Mouse (Mus musculus) forelimb bud, embryonic 11.5 days (tissue): ENCODE data around the gene Chst3.
"Not testable (repeated sequence)": the region's sequence is repeated elsewhere in the genome, so short reads cannot be mapped to it uniquely, and the experiment has no call there.

Experiments
- DNase-seq: peaks from one replicate; pipeline ENCODE4 v3.0.0-alpha.2; 2012; ENCODE audit warnings: low read depth, low spot score

Chst3 gene

DNA sequence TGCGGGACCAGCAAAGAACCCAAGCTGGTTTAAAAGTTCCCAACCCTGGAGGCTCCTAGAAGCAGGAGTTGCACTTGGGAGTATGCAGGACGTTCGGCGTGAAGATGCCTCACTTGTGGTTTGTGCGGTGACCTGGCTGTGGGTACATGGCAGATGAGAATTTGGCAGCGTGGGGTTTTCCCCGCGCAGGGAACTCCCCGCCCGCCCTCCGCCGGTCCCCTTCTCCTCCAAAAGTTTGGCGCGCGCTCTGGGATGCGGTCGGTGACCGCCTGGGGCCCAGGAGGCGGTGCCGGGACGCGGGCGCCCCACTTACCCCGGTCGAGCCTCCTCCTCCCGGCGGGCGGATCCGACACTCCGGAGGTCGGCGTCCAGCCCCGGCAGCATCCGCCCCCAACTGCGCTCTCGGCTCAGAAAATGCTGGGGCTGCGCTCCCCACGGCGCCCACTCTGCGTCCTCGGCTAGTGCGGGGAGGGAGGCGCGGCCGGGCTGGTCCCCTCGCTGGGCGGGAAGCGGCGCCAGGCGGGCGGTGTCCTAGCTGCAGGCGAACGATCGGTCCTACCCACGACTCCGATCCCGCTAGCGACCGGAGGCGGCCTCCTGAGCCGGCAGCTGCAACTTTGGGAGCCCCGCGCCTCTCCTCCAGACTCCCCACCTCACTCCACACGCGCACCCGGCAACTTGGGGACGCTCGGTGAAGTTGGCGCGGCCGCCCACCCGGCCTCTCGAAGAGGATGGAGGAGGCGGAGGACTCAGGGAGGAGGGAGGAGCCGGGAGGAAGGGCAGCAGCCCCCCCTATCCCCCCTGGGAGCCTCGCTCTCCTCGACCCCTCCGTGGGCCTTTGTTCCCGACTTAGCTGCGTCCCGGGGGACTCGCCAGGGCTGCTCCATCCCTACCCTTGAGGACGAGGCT is at the start of gene Chst3:
TSS of gene Chst3 (minus strand) at position 670 of the 909 bp plus-strand sequence.
- DNase-seq, result peak; percentile 47

GRCm38 (mm10) chr10:60268738-60269137 is 49.7 kb upstream of the Chst3 start:
- DNase-seq, result no peak

- DNase-seq, result no peak
These were observed 47.9 kb upstream of the Chst3 start for GRCm38 (mm10) chr10:60266842-60267401.

- no peak for DNase-seq
These were observed 46.2 kb upstream of the Chst3 start for GRCm38 (mm10) chr10:60265252-60265651.

DNA sequence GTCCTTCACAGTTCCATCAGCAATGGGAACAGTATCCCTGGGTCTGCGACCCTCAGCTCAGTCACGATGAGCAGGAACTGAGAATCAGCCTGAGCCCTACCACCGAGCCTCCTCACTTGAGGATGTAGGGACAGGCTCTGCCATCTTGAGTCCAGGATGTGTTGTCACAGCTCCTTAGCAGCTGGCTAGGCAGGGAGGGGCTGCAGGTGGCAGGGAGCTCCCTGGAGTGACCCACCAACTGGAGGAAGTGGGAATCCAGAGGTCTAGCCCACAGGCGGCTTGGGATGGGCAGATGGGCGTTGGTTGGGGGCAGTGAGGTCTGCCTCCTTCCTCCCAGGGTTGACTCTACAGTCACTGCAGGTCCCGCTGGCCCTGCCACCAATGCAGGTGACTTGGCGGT is 44.3 kb upstream of the Chst3 start:
- DNase-seq, result no peak

GRCm38 (mm10) chr10:60262386-60262785 is 43.3 kb upstream of the Chst3 start:
- no peak for DNase-seq

GRCm38 (mm10) chr10:60261530-60261929 is 42.5 kb upstream of the Chst3 start:
- DNase-seq, result no peak

GRCm38 (mm10) chr10:60260557-60261294 is 41.7 kb upstream of the Chst3 start:
- no peak for DNase-seq

- no peak for DNase-seq
These were observed 38.3 kb upstream of the Chst3 start for GRCm38 (mm10) chr10:60257261-60257825.

GRCm38 (mm10) chr10:60256088-60256487 is 37.0 kb upstream of the Chst3 start:
- DNase-seq, result no peak

DNA sequence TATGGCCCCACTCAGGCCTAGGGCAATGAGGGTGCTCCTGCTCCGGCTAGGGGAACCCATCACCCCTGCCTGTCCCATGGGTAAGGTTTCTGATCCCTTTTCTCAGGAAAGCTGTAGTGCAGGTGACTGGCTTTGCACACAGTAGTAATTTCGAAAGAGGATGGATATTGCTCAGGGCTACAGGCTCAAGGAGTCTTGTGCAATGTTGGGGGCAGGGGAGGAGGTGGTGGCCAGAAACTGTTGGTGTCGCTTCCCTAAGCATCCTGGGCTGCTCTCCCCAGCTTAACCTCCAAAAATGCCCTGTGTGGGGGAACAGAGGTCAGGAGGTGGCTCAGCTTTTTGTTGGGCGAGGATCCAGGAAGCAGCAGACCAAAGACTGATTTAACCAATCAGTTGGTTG is 33.5 kb upstream of the Chst3 start:
- DNase-seq, result no peak

DNA sequence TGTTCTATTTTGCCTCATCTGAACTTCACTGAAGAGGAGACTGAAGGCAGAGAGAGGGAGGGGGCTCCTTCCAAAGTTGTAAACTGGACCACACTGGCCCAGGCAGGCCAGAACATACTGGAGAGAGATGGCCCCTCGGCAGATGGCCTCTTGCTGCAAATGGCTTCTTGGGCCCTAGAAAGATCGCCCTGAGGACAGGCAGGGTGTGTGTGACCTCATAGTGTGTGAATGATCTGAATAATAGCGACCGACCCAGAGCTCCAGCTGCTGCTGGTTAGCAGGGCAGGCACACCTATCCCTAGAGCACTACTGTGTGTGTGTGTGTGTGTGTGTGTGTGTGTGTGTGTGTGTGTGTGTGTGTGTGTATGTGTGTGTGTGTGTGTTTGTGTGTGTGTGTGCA is 33.1 kb upstream of the Chst3 start:
- DNase-seq, result no peak

DNA sequence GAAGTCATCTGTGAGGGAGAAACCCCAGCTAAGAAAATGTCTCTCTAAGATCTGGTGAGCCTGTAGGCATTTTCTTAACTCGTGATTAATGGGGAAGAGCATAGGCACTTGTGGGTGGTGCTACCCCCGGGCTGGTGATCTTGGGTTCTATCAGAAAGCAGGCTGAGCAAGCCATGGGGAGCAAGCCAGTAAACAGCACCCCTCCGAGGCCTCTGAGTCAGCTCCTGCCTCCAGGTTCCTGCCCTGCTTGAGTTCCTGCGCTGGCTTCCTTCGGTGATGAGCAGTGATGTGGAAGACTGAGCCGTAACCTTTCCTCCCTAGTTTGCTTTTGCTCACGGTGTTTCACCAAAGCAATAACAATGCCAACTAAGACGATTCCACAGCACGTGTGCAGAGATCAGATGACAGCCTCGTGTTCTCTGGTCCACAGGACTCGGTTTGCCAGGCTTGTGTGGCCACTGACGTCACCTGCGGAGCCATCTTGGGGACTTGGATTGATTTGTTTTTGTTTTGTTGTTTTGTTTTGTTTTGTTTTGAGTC is 31.4 kb upstream of the Chst3 start:
- no peak for DNase-seq

DNA sequence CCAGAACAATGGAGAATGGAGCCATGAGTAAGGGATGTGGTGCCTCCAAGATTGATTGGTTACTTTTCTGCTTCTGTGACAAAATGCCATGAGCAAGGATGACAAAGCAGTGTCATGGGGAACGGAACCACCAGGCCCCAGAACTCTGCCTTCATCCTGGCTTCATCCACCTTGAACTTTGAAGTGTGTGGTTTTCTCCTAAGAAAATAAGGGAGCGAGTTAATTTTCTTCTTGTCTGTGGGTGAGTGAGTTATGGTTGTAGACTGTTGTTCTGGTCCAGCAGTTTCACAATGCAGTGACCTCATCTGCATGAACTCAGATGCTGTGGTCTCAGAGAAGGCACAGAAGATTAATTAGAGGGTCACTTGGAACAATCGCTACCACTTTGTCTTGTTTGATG is 29.3 kb upstream of the Chst3 start:
- not testable (repeated sequence) for DNase-seq

DNA sequence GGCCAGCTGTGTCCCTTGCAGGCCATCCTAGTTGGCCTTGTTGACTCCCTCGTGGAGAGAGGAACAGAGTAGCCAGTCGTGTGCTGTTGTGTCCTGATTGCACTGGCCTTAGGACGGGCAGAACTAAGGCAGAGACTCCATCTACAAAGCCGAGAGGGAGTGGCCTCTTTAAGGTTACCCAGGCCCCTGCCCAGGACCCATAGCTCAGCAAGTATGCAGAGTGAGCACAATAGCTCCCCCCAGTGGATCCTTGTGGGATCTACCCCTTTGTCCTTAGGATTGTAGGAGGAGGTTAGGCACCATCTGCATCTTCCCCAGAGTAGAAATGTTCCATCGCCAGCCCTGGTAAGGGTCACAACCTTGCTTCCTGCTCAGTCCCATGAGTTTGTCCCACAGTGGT is 27.5 kb upstream of the Chst3 start:
- DNase-seq, result peak; percentile 74

GRCm38 (mm10) chr10:60245635-60246034 is 26.6 kb upstream of the Chst3 start:
- no peak for DNase-seq

DNA sequence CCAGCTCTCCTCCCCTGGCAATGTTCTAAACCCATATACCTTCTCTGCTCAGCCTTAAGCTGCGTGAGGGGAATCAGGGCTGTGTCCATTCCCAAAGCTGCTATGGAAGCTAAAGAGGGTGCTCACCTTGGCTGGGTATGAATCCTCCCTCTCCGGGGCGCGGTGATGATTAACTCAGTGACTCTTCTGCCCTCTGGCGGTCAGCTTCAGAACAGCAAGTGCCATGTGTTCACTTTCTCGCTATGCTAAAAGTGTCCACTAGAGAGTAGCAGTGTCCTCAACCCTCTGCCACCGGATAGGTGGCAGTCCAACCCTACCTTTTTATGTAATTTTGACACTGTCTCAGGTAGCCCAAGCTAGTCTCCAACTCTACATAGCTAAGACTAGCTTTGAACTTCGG is 26.0 kb upstream of the Chst3 start:
- peak; percentile 91 for DNase-seq

GRCm38 (mm10) chr10:60243941-60244340 is 24.9 kb upstream of the Chst3 start:
- DNase-seq, result no peak

- DNase-seq, result no peak
These were observed 21.4 kb upstream of the Chst3 start for GRCm38 (mm10) chr10:60240416-60240815.

- DNase-seq, result peak; percentile 45
These were observed 18.6 kb upstream of the Chst3 start for GRCm38 (mm10) chr10:60237475-60238154.

DNA sequence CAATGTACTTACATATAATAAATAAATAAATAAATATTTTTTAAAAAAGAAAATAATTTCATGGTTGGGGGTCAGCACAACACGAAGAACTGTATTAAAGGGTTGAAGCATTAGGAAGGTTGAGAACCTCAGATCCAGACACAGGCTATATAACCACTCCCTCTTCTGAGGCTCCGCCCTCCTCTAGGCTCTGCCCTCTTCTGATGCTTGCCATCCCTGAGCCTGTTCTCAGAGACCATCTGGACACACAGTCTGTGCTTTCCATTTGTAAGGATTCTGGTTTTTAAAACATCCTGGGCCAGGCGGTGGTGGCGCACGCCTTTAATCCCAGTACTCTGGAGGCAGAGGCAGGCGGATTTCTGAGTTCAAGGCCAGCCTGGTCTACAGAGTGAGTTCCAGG is 16.8 kb upstream of the Chst3 start:
- DNase-seq, result not testable (repeated sequence)
